In genomic region chr6:52009385-52009784, GRCm38 (mm10) we compare ENCODE assay signal across 21 mouse cellular contexts. TPM values are rescaled to one million over a fixed set of nuclear protein-coding genes. Genes with fewer than 3 reads are reported as not detected.
A peak's percentile ranks its signal among the peaks of the same experiment; 100 is the strongest.
DNase-seq lines count a peak whose midpoint lies in the region; ATAC-seq and TF ChIP-seq lines count a peak whose summit lies in the region.
"Had no signal": no experiment of that assay in that cellular context is flagged by ENCODE, and none has a peak within 500 bp of the region (broad histone marks: within the 10 kb centered on the region; RNA-seq: fewer than 3 reads in every experiment).

No protein-coding gene starts in this region.

- no peak overlapping the region for H3K27ac ChIP-seq in lung, embryonic 16.5 days (ENCODE audit: low read length)
- H3K27ac ChIP-seq in CH12.LX (ENCODE audit: insufficient read depth, low read depth): no peak overlapping the region
- no peak overlapping the region for H3K27ac ChIP-seq in forebrain, embryonic 13.5 days
- H3K27ac ChIP-seq: embryonic facial prominence, embryonic 10.5 days; forebrain, embryonic 10.5 days; forebrain, embryonic 15.5 days; heart, embryonic 10.5 days; heart, embryonic 15.5 days; hindbrain, embryonic 13.5 days; hindbrain, postnatal 0 days had no signal

- DNase-seq in embryo, embryonic 10 days (ENCODE audit: low spot score): peak; percentile 45
- no peak for DNase-seq in embryo, embryonic 9.5 days (ENCODE audit: extremely low spot score)
- no peak for DNase-seq in lung, postnatal 10 days
- no peak for DNase-seq in CH12.LX (ENCODE audit: extremely low read depth)
- peak; percentile 49 for DNase-seq in mesoderm, embryonic 11.5 days (ENCODE audit: low read depth, low spot score)
- DNase-seq: adrenal gland, adult 2 months; cerebellum, adult 2 months; gastrocnemius, postnatal 10 days; heart, adult 18-20 months; heart, postnatal 14 days had no signal

- peaks cover 6% of the 10 kb centered on the region for H3K4me1 ChIP-seq in lung, embryonic 16.5 days (replicated peaks; ENCODE audit: control insufficient read depth, insufficient read depth, low read length)
- peaks cover 2 to 39% of the 10 kb centered on the region in 2 experiments; a peak in 3 of 4 replicates for H3K4me1 ChIP-seq in CH12.LX (ENCODE audit: control insufficient read depth in 1 of 2, insufficient read depth in 2 of 2)
- H3K4me1 ChIP-seq in forebrain, embryonic 13.5 days: peaks cover 4% of the 10 kb centered on the region; the same call in 1 of the 2 replicates

- peaks cover 6% of the 10 kb centered on the region for H3K79me2 ChIP-seq in CH12.LX (replicated peaks; ENCODE audit: control insufficient read depth, extremely low read depth, insufficient read depth, poor library complexity, severe bottlenecking)

- H3K9me3 ChIP-seq in lung, embryonic 16.5 days (ENCODE audit: control insufficient read depth, low read length): no peaks in the 10 kb centered on the region
- no peaks in the 10 kb centered on the region for H3K9me3 ChIP-seq in CH12.LX (replicated peaks; ENCODE audit: low read length)
- H3K9me3 ChIP-seq in forebrain, embryonic 13.5 days (replicated peaks): no peaks in the 10 kb centered on the region
- H3K9me3 ChIP-seq: embryonic facial prominence, embryonic 10.5 days; forebrain, embryonic 10.5 days; forebrain, embryonic 15.5 days; heart, embryonic 10.5 days; heart, embryonic 15.5 days; hindbrain, embryonic 13.5 days had no signal

- dilution Hi-C loops in CH12.LX (cut with MboI; ENCODE audit: extremely low pct_ligation_motif_present, extremely low pct_unique_long_range_greater_than_20kb, low sequenced_read_pairs): no loop called here

- TF ChIP-seq POLR2A in CH12.LX (IDR thresholded peaks at IDR 0.05; ENCODE audit: low read depth, low read length): no peak

- ATAC-seq in lung, embryonic 16.5 days (ENCODE audit: low read depth): no peak
- ATAC-seq in forebrain, embryonic 13.5 days: no peak
- ATAC-seq: activated CD4-positive, CD25-positive, alpha-beta regulatory T cell, adult 4 months; forebrain, embryonic 15.5 days; hindbrain, postnatal 0 days; Patski had no signal

- H3K4me3 ChIP-seq in lung, embryonic 16.5 days (ENCODE audit: low read length): no peak overlapping the region
- H3K4me3 ChIP-seq in CH12.LX (replicated peaks in 1 of 3; ENCODE audit: low read depth in 2 of 3, low read length in 2 of 3, poor library complexity in 1 of 3): peak overlapping the region in 1 of 3 experiments; percentile 10
- H3K4me3 ChIP-seq in forebrain, embryonic 13.5 days: no peak overlapping the region
- H3K4me3 ChIP-seq: embryonic facial prominence, embryonic 10.5 days; forebrain, embryonic 10.5 days; forebrain, embryonic 15.5 days; heart, embryonic 10.5 days; heart, embryonic 15.5 days; hindbrain, embryonic 13.5 days had no signal

- no peak for TF ChIP-seq EP300 in CH12.LX (IDR thresholded peaks at IDR 0.05; ENCODE audit: low read length)

- WGBS in lung, embryonic 16.5 days: 56% methylated on average over 6 of the region's 6 CpGs
- WGBS in forebrain, embryonic 13.5 days: 60% methylated on average over 6 of the region's 6 CpGs

- H3K27me3 ChIP-seq in lung, embryonic 16.5 days (ENCODE audit: control insufficient read depth, insufficient read depth, low read depth, low read length): peaks cover 10% of the 10 kb centered on the region
- H3K27me3 ChIP-seq in CH12.LX (replicated peaks): no peaks in the 10 kb centered on the region
- peaks cover 81% of the 10 kb centered on the region for H3K27me3 ChIP-seq in forebrain, embryonic 13.5 days
- H3K27me3 ChIP-seq: Patski had no signal

- no peak overlapping the region for H3K9ac ChIP-seq in lung, embryonic 16.5 days (ENCODE audit: low read length)
- H3K9ac ChIP-seq in CH12.LX (ENCODE audit: insufficient read depth, low read depth): no peak overlapping the region; the same call in 1 of the 2 replicates
- H3K9ac ChIP-seq in forebrain, embryonic 13.5 days: no peak overlapping the region
- H3K9ac ChIP-seq: forebrain, embryonic 15.5 days; heart, embryonic 15.5 days; hindbrain, embryonic 13.5 days had no signal

- no peaks in the 10 kb centered on the region for H3K36me3 ChIP-seq in lung, embryonic 16.5 days (ENCODE audit: control insufficient read depth, insufficient read depth, low read length)
- H3K36me3 ChIP-seq in CH12.LX (replicated peaks in 1 of 2; ENCODE audit: control insufficient read depth in 1 of 2, insufficient read depth in 1 of 2, low read length in 1 of 2): peaks cover 0 to 11% of the 10 kb centered on the region in 2 experiments
- no peaks in the 10 kb centered on the region for H3K36me3 ChIP-seq in forebrain, embryonic 13.5 days (ENCODE audit: poor library complexity, severe bottlenecking)
- H3K36me3 ChIP-seq: embryonic facial prominence, embryonic 10.5 days; forebrain, embryonic 10.5 days; forebrain, embryonic 15.5 days; heart, embryonic 10.5 days; heart, embryonic 15.5 days; hindbrain, embryonic 13.5 days had no signal

- no peak for TF ChIP-seq CTCF in CH12.LX (conservative IDR thresholded peaks at IDR 0.05 in 1 of 2, IDR thresholded peaks at IDR 0.05 in 1 of 2; ENCODE audit: low read depth in 2 of 2, low read length in 2 of 2)

- in situ Hi-C loops in CH12.LX (cut with MboI; ENCODE audit: low pct_ligation_motif_present, low pct_unique_long_range_greater_than_20kb, low sequenced_read_pairs): loop anchor here (25.0 kb wide), 1 partner anchor 203 kb away; the partner anchor contains the start of genes Gm28308, Hoxa3, Hoxa5 and Hoxa6

- peak overlapping the region; percentile 25; the same call in 1 of the 2 replicates for H3K4me2 ChIP-seq in lung, embryonic 16.5 days (ENCODE audit: low read depth, low read length)
- H3K4me2 ChIP-seq in CH12.LX (ENCODE audit: insufficient read depth, low read depth, poor library complexity, severe bottlenecking): peak overlapping the region; percentile 12; the same call in 1 of the 2 replicates
- H3K4me2 ChIP-seq in forebrain, embryonic 13.5 days: no peak overlapping the region
- H3K4me2 ChIP-seq: forebrain, embryonic 15.5 days; heart, embryonic 15.5 days; hindbrain, embryonic 13.5 days had no signal

- TF ChIP-seq RAD21 in CH12.LX (IDR thresholded peaks at IDR 0.05; ENCODE audit: low read depth, low read length): no peak

TF ChIP-seq in CH12.LX, 34 proteins besides CTCF, POLR2A, EP300 and RAD21:
- TF ChIP-seq SIN3A (IDR thresholded peaks at IDR 0.05; ENCODE audit: low read length) (no peak), NRF1 (IDR thresholded peaks at IDR 0.05; ENCODE audit: low read depth, low read length) (no peak)

RNA-seq across cellular contexts. Expression of gene Skap2, which starts 3.0 kb away (rescaled TPM):
- 68.7 and 71.7 TPM in 2 replicates for polyA plus RNA-seq in lung, embryonic 16.5 days (2015; fragmentation: Nextera tagmentation; extraction: Ambion mirVana)
- 25.8 and 30.2 TPM in 2 replicates for total RNA-seq in CH12.LX (2012; rRNA removed)
- 51.9 and 61.0 TPM in 2 replicates for total RNA-seq in CH12.LX (2014; rRNA removed)
- 76.1 and 85.9 TPM in 2 replicates for polyA plus RNA-seq in CH12.LX (2012; ENCODE audit: insufficient read length, low read depth)
- 3.6 and 4.1 TPM in 2 replicates for polyA plus RNA-seq in forebrain, embryonic 13.5 days (2015; fragmentation: Nextera tagmentation; extraction: Ambion mirVana)

Comparison
In these comparisons a context has a peak if more than half of its experiments do, and no peak if none do; other contexts are left out.
1. DNase-seq: peak in embryo, embryonic 10 days (single experiment) and mesoderm, embryonic 11.5 days (single experiment); none in embryo, embryonic 9.5 days (single experiment), lung, postnatal 10 days (single experiment) and CH12.LX (single experiment).
2. RNA of gene Skap2, which starts 3.0 kb away (polyA plus RNA-seq): 76.1 to 85.9 TPM in CH12.LX and 68.7 to 71.7 TPM in lung, embryonic 16.5 days; 3.6 to 4.1 TPM in forebrain, embryonic 13.5 days; every median in the first group is over 10 times any median in the second.